Mouse (Mus musculus) heart, postnatal 10 days (tissue): ENCODE results near the gene Trappc2l. TPM values are rescaled to one million over a fixed set of nuclear protein-coding genes. Genes with fewer than 3 reads are reported as not detected.
"Not testable (repeated sequence)": the region's sequence is repeated elsewhere in the genome, so short reads cannot be mapped to it uniquely, and the experiment has no call there.

Experiments used
- DNase-seq, 2 experiments: peaks; one replicate each; pipeline ENCODE4 v3.0.0; 2021
- intact Hi-C: fragments of 180-260 bp; cut with DNase I; formaldehyde crosslinking; loops from one replicate; pipeline ENCODE4 v1.15.1; 2025
- total RNA-seq, 2 experiments: library from RNA; stranded (reverse); gene quantifications; 2 replicates each; pipeline ENCODE4 v1.2.3; 2021

The Trappc2l gene
- total RNA-seq, 2 experiments from 2014 or later = 54.7 to 57.4 TPM

- intact Hi-C loops = no loop called here
- peak in 1 of 2 experiments; percentile 50 for DNase-seq
Measured at GRCm38 (mm10) chr8:122623844-122624642, 12.6 kb downstream of the Trappc2l start.

- intact Hi-C loops = no loop called here
- no peak for DNase-seq
Measured at GRCm38 (mm10) chr8:122624653-122625052, 13.2 kb downstream of the Trappc2l start.

GRCm38 (mm10) chr8:122625811-122626210 lies 14.4 kb downstream of the Trappc2l start:
- intact Hi-C loops = no loop called here

DNA sequence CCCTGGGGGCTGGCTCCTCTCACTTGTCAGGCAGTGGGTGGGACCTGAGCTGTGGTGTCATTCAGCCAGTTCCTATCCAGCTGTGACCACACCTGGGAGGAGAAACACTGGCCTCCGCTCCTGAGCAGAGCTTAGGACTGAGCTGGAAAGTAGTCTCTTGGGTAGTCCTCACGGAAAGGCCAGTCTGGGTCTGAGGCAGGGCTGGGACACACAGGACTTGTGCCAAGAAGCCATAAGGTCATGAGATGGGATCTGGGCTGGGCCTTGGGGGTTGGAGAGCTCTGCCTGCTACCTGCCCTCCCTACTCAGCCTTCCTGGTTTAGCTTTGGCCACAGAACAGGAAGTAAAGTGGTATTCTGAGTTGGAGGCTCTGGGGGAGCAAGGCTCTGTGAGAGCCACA lies 15.5 kb downstream of the Trappc2l start:
- no peak for DNase-seq
- intact Hi-C loops = no loop called here

More at GRCm38 (mm10) chr8:122625811-122626210, 14.4 kb downstream of the Trappc2l start:
- no peak for DNase-seq

DNA sequence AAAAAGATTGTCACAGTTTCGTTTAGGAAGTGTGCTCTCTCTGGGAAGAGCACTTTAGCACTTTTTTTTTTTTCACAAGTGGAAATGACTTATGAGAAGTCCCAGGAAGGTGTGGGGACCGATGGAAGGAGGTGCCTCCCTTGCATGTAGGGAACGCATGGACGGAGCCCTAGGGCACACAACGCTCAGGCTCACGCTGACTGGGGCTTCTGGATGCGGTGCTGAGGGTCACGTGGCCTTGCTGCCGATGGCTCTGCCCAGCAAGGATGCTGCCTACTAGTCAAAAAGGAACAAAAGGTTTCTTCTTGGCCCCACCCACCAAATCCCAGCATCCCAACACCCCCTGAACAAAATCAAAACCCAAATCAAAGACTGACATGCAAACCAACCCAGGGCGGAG lies 17.9 kb downstream of the Trappc2l start:
- no peak for DNase-seq
- intact Hi-C loops = no loop called here

GRCm38 (mm10) chr8:122630696-122631095 lies 19.3 kb downstream of the Trappc2l start:
- intact Hi-C loops = no loop called here
- no peak for DNase-seq

DNA sequence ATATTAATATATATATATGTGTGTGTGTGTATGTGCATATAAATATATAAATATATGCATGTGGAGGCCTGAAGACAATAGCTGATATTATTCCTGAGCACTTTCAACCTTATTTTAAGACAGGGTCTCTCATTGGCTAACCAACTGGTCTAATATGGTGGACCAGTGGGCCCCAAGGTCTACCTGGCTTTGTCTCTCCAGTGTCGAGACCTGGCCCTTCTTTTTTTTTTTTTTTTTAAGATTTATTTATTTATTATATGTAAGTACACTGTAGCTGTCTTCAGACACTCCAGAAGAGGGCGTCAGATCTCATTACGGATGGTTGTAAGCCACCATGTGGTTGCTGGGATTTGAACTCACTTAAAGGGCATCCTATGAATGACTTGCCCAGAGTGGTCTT lies 20.7 kb downstream of the Trappc2l start:
- DNase-seq, intact Hi-C loops: not testable (repeated sequence)

GRCm38 (mm10) chr8:122633205-122633604 lies 21.8 kb downstream of the Trappc2l start:
- intact Hi-C loops = no loop called here
- no peak for DNase-seq

DNA sequence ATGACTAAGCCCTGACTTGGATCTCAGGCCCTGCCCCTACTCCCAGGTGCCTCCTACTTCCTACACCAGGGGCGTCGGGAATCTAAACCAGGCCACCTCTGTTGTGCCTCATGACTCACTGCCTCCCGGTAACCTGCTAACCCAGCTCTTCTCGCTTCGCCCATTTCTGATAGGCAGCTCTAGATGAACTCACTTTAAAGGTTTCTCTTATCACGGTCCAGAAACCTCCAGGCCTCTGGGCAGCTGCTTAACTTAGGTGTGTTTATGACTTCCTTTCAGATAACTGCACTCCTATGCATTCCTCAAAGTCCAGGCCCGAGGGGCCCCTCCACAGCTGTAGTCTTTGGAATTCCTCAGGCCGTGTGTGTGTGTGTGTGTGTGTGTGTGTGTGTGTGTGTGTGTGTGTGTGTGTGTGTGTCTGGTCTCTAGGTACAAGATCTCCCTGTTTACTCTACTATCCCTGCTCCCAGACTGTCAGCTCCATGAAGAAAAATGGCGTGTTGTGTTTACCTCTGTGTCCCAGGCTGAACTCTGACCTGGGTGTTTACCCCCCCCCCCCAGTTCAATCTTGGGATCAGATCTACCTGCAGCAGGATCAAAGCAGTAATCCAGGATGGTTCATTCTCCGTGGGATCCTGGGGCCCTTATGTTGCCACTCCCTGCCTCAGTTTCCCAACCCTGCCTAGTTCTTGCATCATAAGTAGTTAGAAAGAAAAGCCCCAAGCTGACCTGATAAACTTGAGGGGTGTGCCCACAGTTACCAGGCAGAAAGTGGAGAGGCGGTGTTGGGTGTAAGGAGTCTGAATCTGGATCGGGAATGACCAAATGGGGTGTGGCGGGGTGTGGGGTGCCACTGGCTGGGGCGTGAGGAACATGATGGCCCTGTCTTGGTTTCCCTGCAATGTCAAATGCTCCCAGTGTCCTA lies 24.7 kb downstream of the Trappc2l start:
- no peak for DNase-seq
- intact Hi-C loops = loop anchor here (5.0 kb wide), 1 partner anchor 41 kb away; no protein-coding TSS in a partner anchor

DNA sequence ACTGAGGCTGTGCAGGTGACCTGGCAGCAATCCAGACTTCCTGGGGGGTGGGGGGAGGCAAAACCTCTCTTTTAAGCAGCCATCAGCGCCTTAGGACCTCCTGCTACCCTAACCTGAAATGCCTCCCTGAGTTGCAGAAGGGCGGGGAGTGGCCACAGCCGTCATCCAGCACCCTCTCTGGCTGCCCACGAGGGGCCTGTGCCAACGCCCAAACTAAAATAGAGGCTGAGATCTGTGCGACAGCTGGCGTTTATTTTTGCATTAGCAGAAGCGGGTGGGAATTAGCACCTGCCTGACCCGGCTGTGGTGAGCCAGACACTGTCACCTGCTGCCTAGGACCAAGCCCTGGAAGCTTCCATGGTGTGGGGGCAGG lies 25.3 kb downstream of the Trappc2l start:
- intact Hi-C loops = loop anchor here (5.0 kb wide), 1 partner anchor 41 kb away; no protein-coding TSS in a partner anchor
- peak; percentile 74 to 79 for DNase-seq

- intact Hi-C loops = loop anchor here (5.0 kb wide), 1 partner anchor 40 kb away; no protein-coding TSS in a partner anchor
Measured at GRCm38 (mm10) chr8:122637230-122637629, 25.8 kb downstream of the Trappc2l start.

DNA sequence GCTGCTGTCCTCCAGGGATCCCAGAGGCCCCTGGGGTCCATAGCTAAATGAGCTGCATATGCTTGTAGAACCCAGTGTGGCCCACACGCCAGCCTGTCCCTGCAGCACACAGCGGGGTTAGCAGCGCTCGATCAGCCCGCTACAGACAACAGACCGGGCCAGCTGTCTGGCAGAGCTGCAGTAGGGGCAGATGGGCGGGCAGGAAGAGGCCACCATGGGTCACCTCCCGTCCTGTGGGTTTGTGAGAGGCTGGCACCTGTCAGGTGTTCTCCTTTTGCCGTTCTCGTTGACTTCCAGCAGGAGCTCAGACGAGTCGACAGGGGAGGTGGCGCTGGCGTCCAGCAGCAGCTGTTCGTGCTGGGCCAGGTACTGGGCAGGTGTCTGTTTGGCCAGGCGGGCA lies 27.2 kb downstream of the Trappc2l start:
- DNase-seq = no peak
- intact Hi-C loops = loop anchor here (5.0 kb wide), 1 partner anchor 39 kb away; no protein-coding TSS in a partner anchor

More at GRCm38 (mm10) chr8:122637230-122637629, 25.8 kb downstream of the Trappc2l start:
- no peak for DNase-seq

DNA sequence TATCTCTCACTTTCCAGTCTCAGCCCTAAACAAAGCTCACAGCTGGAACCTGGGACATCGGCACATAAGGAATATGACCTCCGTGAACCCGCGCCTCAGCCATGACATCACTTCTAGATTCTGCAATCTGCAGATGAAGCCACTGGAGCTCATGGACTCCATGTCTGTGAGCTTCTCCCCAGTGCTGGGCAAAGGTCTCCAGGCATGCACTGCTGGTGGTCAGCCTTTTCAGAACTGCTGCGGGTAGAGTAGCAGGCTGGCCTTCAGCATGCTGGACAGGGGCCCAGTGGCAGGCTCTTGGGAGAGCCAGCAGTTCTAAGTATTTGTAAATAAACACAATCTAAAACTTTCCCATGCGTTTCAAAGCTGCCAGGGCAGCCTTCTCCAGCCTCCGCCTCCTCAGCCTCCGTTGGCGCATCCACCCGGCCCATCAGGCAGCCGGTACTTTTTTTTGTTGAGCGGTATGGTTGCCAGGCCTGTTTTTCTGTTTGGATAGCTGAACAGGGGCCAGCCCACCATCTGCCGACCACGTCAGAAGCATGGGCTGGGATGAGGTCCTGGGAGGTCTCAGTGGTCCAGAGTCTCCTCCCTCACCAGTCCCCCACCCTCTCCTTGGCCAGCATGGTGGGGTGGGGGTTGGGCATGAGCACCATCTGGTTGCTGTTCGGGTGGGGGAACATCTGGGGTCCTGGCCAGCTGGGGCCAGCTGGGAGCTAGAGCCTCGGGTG lies 28.2 kb downstream of the Trappc2l start:
- peak; percentile 84 to 88 for DNase-seq
- intact Hi-C loops = loop anchor here (5.0 kb wide), 1 partner anchor 38 kb away; no protein-coding TSS in a partner anchor

GRCm38 (mm10) chr8:122640825-122641224 lies 29.4 kb downstream of the Trappc2l start:
- DNase-seq = no peak
- intact Hi-C loops = no loop called here

DNA sequence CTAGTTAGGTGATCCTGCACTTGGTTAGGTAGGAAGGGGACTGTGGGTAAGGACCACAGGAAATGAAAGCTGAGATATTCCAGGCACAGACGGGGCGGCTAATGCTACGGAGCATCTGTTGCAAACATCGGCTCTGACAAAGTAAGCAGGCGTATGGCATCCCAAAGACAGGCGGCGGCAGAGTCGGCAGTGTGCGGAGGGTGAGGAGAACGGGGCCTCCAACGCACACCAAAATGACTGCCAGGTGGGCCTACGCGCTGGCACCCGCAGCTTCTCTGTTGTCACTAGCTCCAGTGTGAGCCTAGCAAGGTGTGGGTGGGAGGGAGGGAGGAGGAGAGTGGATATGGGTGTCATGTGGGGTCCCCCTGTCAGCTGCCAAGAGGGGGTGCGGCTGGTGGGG lies 30.0 kb downstream of the Trappc2l start:
- intact Hi-C loops = no loop called here

DNA sequence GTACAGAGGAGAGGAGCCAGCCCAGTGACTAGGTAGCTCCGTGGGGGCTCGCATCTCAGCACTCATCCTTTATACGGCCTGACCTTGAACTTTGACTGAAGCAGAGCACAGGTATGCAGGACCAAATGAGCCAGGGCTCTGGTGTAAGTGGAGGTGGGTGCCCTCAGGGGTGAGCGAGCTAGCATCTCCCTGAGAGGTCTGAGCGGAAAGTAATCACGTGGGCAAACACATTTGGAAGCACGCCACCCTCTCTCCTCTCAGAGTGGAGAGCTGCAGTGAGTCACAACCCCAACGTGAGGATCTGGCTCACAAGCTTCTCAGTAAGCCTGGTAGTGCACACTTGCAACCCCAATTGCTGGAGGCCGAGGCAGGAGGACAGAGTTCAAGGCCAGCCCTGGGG lies 30.6 kb downstream of the Trappc2l start:
- DNase-seq = peak; percentile 71 to 80
- intact Hi-C loops = no loop called here

More for the DNA sequence above, 30.0 kb downstream of the Trappc2l start:
- no peak for DNase-seq

DNA sequence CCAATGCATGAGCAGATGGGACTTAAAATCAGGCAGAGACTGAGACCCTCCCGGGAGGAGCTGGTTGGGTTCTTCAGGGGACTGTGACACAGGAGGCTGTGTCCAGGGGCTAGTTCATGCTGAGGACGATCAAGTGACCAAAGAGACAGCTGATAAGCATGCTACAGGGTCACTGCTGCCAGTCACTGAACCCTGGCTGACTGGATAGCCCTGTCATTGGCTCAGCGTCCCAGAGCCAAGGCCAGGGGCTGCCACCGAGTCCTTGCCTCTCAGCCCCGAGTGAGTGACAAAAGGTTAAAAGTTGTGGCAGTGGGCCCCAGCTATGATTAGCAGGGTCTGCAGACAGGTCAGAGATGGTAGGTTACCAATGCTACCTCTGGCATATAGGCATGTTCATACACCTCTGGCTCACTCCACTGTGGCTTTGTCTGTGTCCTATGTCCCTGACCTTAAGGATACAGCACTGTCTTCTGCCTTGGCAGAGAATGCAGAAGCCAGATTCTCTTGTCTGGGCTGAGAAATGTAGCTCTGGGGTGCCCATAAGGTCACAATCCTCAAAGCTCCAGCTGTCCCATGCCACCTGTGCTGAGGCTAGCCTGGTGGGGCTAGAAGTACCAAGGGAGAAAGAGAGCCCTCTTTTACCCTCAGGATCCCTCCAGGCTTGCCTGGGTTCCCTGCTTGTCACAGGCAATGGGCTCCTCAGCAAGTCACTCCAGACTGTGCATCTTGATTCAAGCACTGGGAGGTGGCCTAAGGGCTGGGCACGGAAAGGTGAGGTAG lies 32.9 kb downstream of the Trappc2l start:
- DNase-seq = no peak
- intact Hi-C loops = no loop called here

DNA sequence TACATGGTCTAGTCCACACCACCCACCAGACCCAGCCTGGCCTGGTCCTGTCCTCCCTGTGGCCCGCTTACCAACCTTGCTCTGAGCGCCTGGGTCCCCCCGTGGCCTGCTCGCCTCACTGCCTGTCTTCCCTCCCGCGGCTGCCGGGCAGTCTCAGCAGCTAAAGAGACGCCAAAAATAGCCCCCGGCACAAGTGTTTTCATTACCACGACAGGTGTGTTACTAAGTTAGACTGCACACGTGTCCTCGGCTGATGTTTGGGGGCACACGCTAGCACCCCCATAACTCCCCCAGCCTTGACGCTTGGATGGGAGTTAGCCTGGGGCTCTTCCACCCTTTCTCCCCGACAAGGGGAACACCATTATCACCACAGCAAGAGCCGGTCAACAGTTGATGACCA lies 34.9 kb downstream of the Trappc2l start:
- intact Hi-C loops = no loop called here
- DNase-seq = no peak

- intact Hi-C loops = no loop called here
- DNase-seq = no peak
Measured at GRCm38 (mm10) chr8:122648192-122648970, 36.9 kb downstream of the Trappc2l start.
